Mouse (Mus musculus): ENCODE measurements around the gene Pnpo.
A peak's percentile ranks its signal among the peaks of the same experiment; 100 is the strongest.

Pnpo gene

DNA sequence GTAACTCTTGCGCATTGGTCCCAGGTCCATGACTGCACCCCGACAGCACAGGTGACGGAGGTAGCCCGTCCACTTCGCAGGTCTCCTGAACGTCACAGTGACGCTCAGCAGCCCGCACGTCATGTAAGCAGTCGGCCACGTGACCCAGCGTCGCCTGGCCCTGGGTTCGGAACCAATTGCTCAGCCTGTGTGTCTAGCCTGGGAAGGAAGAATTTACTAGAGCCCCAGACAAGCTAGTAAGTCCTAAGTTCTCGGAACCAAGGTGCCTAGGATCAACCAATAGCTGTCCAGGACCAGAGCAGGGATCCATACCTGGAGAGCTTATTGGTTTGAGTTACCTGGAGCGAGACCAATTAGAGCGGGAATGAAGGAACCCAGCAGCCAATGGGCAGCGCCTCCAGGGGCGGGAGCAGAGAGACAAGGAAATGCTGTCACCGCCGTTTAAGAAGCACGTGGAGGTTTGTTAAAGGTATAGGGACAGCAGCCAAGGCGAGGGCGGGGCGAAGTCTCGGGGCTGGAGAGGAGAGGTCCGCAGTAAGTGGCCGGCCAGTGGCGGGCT lies at the start of gene Pnpo:
Gene Pnpo (minus strand): TSS at position 241 of the 559 bp plus-strand sequence.
- DNase-seq: peak; percentile 87

DNA sequence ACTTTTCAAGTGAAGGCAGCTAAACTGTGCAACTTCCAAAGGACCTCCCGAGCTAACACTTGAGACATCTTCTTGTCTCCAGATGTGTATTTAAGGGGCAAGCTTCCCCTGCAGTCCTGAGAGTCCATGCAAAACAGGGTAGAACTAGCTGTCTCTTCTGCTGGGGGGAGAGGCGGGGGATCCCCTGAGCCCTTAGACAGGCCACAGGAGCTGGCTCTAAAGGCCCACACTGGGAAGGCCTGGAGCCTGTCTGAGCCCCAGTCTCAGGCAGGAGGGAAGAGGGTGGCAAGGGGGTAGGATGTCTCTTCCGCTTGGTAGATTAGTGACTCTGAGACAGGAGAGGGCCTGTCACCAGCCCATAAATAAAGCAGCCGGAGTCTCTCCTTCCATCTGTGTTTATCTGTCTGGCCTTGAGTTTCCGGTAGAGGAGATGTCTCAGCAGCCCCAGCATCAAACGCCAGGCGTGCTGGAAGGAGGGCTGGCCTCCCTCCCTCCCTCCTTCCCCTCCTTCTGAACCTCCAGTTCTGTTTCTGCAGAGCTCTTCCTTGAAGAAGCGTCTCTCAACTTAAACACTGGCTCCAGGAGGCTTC lies 49.0 kb upstream of the Pnpo start:
- peak; percentile 54 for DNase-seq

- no peak for DNase-seq
Measured at GRCm38 (mm10) chr11:96991501-96991900, 47.7 kb upstream of the Pnpo start.

DNA sequence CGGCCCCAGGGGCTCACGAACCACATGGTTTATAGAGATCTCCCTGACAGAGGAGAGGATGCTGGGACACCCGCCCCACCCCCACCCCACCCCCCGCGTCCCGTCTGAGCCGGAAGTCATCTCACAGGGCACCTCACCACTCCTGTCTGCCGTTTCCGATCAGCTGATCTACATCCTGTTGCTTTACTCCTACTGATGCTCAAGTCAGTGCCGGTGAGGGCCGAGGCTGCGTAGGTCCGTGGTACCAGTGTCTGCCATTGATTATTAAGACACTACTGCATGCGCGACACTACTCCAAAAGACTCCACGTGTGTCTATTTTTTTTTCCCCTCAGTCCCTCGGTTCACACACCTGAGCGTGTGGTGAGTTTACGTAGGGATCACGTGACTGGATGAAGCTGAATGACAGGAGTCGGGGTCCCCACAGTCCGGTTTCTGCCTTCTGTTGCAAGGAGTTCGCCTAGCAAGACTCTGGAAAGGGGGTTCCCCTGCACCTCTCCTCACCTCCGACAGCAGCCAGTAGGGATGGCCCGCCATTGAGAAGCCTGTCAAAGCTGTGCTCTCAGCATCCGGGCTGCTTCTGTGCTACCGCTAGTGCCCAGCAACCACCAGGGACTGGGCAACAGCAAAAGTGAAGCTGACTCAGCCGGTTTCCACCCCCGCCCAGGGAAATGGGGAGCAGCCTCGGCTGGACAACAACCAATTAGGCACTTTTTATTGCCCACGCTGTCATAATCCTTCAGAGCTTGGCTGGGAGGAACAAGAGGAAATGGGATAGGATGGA lies 44.3 kb upstream of the Pnpo start:
- DNase-seq: peak; percentile 73

GRCm38 (mm10) chr11:96986463-96986862 lies 42.7 kb upstream of the Pnpo start:
- peak; percentile 37 for DNase-seq

GRCm38 (mm10) chr11:96984903-96985302 lies 41.1 kb upstream of the Pnpo start:
- no peak for DNase-seq

GRCm38 (mm10) chr11:96982859-96983258 lies 39.1 kb upstream of the Pnpo start, which contains the start of gene Sp2:
Gene Sp2, minus strand, starts transcription at chr11:96982959.
- DNase-seq: no peak

DNA sequence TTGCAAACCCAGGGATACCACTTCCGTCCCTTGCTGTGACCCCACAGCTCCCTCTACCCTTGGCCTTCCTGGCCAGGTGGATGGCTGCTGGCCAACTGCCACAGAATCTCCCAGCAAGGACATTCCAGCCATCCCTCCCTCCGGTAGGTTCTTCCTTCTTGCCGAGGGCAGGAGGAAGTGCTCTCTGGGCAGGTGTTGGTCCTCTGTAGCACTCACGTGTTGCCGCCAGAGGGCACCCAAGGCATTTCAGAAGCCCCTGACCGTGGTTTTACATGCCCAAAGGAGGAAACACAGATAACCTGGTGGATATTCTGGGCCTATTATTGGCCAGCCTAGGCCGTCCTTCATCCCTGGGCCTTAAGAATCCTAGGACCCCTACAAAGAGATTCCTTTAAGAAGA lies 38.6 kb upstream of the Pnpo start:
- DNase-seq: peak; percentile 91

DNA sequence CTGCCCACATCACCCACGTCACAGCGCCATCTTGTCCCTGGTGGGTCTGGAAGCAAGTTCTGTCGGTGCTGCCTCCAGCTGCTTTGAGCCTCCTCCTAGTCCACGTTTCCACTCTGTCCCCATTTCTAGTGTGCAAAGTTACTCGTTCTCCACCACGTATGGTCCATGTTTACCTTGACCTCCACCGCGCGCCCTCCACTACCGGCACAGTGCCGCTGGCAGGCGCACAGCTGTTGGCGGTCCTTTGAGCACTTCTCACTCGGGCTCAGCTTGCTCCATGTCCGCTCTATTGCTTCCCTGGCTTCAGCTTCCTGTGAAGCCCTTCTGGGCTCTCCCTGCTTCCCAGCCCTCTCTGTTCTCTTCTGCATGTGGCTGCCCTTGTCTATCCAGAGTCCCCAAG lies 37.7 kb upstream of the Pnpo start:
- DNase-seq: no peak

DNA sequence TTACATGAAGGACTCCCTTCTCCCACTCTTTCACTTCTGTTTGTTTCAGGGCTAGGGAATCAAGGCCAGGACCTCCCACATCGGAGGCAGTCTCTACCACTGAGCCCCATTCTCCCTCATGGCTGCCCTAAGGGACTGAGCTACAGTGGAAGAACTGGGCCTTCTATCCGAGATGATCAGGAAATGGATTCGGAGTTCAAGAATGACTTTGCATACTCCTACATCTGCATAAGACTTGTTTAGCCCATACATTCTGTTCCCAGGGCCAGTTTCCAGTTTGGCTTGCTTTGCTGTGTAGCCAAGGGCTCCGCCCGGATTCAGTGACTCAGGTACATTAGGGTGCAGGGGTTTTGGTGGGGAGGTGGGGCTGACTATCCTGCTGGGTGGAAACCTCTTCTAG lies 36.2 kb upstream of the Pnpo start:
- no peak for DNase-seq

DNA sequence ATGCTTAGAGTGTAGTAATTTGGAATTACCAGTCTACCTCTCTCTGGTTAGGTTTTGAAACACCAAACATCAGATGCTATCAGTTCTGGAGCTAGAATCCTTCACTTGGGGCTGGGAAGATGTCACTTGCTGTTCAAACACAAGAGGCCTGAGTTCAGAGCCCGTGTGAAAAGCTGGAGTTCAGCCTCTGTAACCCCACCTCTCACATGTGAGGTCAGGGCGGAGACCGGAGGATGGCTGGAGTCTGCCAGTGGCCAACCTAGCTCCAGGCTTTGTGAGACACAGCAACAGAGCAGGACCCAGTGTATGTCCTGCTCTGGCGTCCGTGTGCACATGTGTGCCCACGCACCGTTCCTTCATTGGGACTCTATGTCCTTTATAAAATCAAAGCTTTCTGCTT lies 35.5 kb upstream of the Pnpo start:
- no peak for DNase-seq

DNA sequence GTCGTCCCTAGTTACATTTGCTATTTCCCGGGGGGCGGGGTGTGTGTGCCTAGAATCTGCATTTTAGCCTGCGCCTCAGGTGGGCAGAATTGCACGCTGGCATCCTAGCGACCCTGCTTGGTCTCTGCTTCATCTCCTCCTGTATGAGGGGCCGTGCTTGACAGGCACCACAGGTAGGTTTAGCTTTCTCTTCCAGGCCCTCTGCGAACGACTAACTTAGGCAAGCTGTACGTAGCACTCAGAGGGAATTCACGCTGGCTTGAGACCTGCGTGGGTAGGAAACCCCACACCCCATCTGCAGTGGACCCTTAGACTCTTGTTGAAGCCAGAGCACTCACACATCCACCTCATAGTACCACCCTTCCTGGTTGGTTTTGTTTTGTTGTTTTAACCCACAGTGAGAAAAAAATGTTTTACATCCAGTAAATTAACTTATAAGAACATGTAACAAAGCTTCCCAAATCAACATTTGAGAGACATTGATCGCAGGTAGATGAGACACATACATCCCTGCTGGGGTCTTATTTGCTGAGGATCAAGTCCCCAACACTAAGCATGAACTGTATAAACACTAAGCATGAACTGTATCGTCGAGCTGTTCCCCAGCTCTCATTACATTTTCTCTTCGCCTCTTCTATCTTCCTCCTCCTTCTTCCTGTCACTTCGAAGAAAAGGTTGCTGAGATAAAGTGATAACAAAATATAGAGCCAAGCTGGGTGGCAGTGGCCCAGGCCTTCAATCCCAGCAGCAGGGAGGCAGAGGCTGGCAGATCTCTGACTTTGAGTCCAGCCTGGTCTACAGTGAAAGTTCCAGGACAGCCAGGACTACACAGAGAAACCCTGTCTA lies 34.8 kb upstream of the Pnpo start:
- peak; percentile 56 for DNase-seq

- DNase-seq: peak; percentile 96
Measured at GRCm38 (mm10) chr11:96977606-96978400, 34.0 kb upstream of the Pnpo start.

DNA sequence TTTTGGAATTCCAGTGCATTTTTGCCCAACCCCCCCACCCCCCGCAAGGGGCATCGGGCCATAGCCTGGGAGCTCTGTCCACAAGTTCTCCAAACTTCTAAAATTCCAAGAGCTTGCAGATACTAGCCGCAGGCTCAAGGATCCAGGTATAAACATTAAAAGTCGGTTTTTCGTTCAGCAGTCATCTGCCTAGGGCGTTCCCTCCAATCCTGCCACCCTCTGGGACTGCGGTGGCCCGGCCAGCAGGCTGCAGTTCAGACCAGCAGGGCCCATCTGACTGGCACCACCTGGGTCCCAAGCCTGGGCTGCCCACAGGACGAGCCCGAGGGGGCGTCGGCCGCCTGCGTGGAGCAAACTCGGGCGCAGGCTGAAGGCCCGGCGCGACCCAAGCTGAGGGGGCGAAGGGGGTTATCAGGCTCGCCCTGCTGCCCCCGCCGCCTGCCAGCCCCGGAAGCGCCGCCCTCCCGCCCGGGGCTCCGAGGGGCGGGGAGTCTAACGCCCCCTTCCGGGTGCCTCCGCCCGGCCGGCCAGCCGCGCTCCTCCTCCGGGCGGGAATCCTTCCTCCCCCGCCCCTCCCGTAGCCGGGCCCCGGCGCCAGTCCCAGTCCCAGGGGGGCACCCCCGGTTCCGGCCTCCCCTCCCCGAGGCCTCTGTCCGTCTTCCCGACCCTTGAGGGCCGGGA lies 33.3 kb upstream of the Pnpo start:
- DNase-seq: peak; percentile 93

DNA sequence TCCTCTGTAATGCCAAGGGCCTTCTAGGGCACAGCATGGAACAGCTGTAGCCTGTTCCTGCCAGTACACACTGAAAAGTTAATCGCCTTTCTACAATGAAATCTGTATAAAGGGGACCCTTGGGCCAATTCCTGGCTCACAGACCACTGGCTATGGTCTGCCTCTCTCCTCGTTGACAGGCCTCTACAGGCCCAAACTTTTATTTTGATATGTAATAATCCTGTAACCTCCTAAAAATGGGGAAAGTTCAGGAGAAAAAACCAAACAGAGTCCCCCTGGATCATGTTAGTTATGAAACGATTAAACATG lies 32.5 kb upstream of the Pnpo start:
- no peak for DNase-seq

GRCm38 (mm10) chr11:96975511-96976378 lies 32.0 kb upstream of the Pnpo start:
- DNase-seq: no peak

DNA sequence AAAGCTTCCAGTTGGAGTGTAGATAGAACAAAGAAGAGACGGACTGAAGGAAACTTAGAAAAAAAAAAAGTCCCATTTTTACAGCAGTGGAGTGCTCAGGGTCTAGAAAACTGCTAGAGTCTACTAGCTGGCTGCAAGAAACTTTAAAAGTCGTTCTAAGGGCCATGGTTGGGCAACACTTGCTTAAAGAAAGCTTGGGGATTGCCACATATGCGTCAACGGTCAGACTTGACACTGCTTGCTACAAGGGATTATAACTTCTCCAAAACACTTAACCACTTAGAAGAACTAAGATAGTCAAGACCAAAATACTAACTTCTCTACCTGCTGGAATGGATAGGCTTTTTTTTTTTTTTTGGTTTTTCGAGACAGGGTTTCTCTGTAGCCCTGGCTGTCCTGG lies 31.0 kb upstream of the Pnpo start:
- DNase-seq: no peak

GRCm38 (mm10) chr11:96973426-96973964 lies 29.7 kb upstream of the Pnpo start:
- no peak for DNase-seq

DNA sequence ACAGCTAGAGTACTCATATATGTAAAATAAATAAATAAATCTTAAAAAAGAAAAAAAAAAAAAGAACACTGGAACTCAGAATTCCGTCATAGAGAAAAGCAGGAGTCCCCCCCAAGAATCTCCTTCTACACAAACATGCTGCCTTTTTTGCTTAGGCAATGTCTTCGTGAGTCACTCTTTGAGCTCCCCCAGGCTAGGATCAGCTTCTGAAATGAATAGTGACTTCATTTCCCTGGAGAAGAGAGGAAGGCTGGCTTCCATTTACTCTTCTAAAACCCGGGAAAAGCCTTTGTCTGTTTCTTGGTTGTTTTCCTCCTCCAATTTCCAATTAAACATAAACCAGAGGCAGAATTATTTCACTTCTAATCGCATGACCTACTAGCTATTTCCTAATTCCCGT lies 29.1 kb upstream of the Pnpo start:
- DNase-seq: no peak

DNA sequence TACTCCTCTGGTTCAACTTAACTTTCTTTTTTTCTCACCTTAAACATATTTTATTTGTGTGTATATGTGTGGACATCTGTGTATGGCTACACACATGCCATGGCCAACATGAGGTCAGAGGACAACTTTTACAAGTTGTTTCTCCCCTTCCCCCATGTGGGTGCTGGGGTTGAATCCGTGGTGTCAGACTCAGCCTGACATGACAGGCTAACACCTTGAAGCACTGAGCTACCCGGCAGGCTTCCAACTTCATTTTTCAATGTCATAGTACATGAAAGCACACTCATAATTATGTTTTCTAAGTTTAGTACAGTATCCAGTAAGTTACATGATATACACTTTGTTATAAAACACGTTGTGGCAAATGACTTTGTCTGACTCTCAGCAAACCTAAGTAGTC lies 26.6 kb upstream of the Pnpo start:
- no peak for DNase-seq

- DNase-seq: no peak
Measured at GRCm38 (mm10) chr11:96969746-96970145, 26.0 kb upstream of the Pnpo start.

All from thymus, postnatal 4 days (tissue).